Mouse (Mus musculus) heart, postnatal 0 days (tissue): ENCODE measurements around the gene 1700016K19Rik.

Experiments used
- CTCF ChIP-seq: IDR thresholded peaks from 2 replicates; pipeline ENCODE4 v1.5.1; 2016; ENCODE audit warnings: antibody characterized with exemption, control low read depth, low read depth
- EP300 ChIP-seq: IDR thresholded peaks from 2 replicates; pipeline ENCODE4 v1.6.1; 2016; ENCODE audit warnings: antibody characterized with exemption, low read depth

DNA sequence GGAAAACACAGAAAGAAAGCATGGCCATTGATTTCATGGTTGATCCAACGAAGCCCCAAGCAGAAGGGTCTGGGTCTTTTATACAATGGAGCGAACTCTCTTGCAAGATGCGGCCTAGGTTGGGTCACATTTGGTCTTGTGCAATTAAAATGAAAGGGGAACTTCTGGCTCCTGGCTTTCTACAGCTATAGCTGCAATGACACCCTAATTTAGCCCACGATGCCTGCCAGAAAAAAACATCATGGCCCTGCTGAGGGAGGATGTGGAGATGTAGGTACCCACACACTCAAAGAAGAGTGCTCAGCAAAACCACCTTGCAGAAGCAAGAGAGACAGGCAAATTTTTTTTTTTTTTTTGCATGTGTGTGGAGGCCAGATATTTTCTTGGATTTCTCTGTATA is 34.1 kb downstream of the 1700016K19Rik start:
- TF ChIP-seq CTCF (no peak), EP300 (no peak)
